8 mouse cellular contexts compared by ENCODE assay signal in genomic region chr16:4419546-4420297, GRCm38 (mm10). TPM values are rescaled to one million over a fixed set of nuclear protein-coding genes. Genes with fewer than 3 reads are reported as not detected.
DNase-seq lines count a peak whose midpoint lies in the region; ATAC-seq and TF ChIP-seq lines count a peak whose summit lies in the region.

No protein-coding gene starts in this region.

- TF ChIP-seq CTCF in layer of hippocampus, adult 2 months (conservative IDR thresholded peaks at IDR 0.05), result peak; percentile 47
- TF ChIP-seq CTCF in hindbrain, postnatal 0 days (IDR thresholded peaks at IDR 0.05; ENCODE audit: low read depth), result no peak
- peak; percentile 34; the same call in 1 of the 2 replicates for TF ChIP-seq CTCF in stomach, postnatal 0 days (IDR thresholded peaks at IDR 0.05; ENCODE audit: low read depth)

- H3K9me3 ChIP-seq in forebrain, embryonic 13.5 days (replicated peaks), result no peaks in the 10 kb centered on the region
- no peaks in the 10 kb centered on the region for H3K9me3 ChIP-seq in hindbrain, postnatal 0 days (ENCODE audit: low read length)
- no peaks in the 10 kb centered on the region for H3K9me3 ChIP-seq in limb, embryonic 15.5 days
- no peaks in the 10 kb centered on the region for H3K9me3 ChIP-seq in midbrain, embryonic 14.5 days (ENCODE audit: control insufficient read depth, low read length)
- no peaks in the 10 kb centered on the region for H3K9me3 ChIP-seq in stomach, postnatal 0 days (ENCODE audit: control insufficient read depth, low read length)

- H3K4me3 ChIP-seq in layer of hippocampus, adult 2 months, result peak overlapping the region; percentile 94
- H3K4me3 ChIP-seq in forebrain, embryonic 13.5 days, result peak overlapping the region; percentile 79
- peak overlapping the region; percentile 84 for H3K4me3 ChIP-seq in hindbrain, postnatal 0 days (ENCODE audit: low read length)
- H3K4me3 ChIP-seq in limb, embryonic 15.5 days, result peak overlapping the region; percentile 88
- peak overlapping the region; percentile 83 for H3K4me3 ChIP-seq in midbrain, embryonic 14.5 days (replicated peaks; ENCODE audit: low read depth, low read length)
- peak overlapping the region; percentile 81 for H3K4me3 ChIP-seq in stomach, postnatal 0 days (ENCODE audit: low read depth, low read length)

- peak; percentile 88 for ATAC-seq in forebrain, embryonic 13.5 days
- ATAC-seq in hindbrain, postnatal 0 days, result peak; percentile 81
- ATAC-seq in limb, embryonic 15.5 days (ENCODE audit: insufficient number of reproducible peaks, low FRiP score, low TSS enrichment, low read depth), result peak; percentile 79
- peak; percentile 84 for ATAC-seq in midbrain, embryonic 14.5 days (ENCODE audit: low FRiP score, low TSS enrichment)
- ATAC-seq in stomach, postnatal 0 days (ENCODE audit: low FRiP score, low TSS enrichment), result peak; percentile 79

- under 1% methylated on average over 82 of the region's 85 CpGs for WGBS in forebrain, embryonic 13.5 days
- WGBS in hindbrain, postnatal 0 days, result 2% methylated on average over 84 of the region's 85 CpGs
- under 1% methylated on average over 84 of the region's 85 CpGs for WGBS in limb, embryonic 15.5 days
- under 1% methylated on average over 84 of the region's 85 CpGs for WGBS in midbrain, embryonic 14.5 days
- WGBS in stomach, postnatal 0 days, result under 1% methylated on average over 66 of the region's 85 CpGs

- peak overlapping the region; percentile 99 for H3K27ac ChIP-seq in layer of hippocampus, adult 2 months
- peak overlapping the region; percentile 66 for H3K27ac ChIP-seq in forebrain, embryonic 13.5 days
- H3K27ac ChIP-seq in hindbrain, postnatal 0 days, result peak overlapping the region; percentile 87
- H3K27ac ChIP-seq in limb, embryonic 15.5 days, result peak overlapping the region; percentile 84
- peak overlapping the region; percentile 83 for H3K27ac ChIP-seq in midbrain, embryonic 14.5 days (replicated peaks; ENCODE audit: low read depth, low read length)
- H3K27ac ChIP-seq in stomach, postnatal 0 days (replicated peaks), result peak overlapping the region; percentile 91

- DNase-seq in layer of hippocampus, adult 2 months (ENCODE audit: low spot score in 2 of 2), result peak in 1 of 2 experiments; percentile 37
- DNase-seq in layer of hippocampus, adult 9-10 months (ENCODE audit: low spot score), result no peak
- DNase-seq in c-Kit-negative CD71-positive TER-119-positive erythroid progenitor cells, embryonic 14.5 days (ENCODE audit: low read depth, low spot score), result peak; percentile 6
- peak; percentile 62 for DNase-seq in hindbrain, postnatal 0 days (ENCODE audit: low spot score)
- peak; percentile 74 for DNase-seq in midbrain, embryonic 14.5 days
- DNase-seq in stomach, postnatal 0 days (ENCODE audit: low spot score), result no peak

- H3K4me2 ChIP-seq in forebrain, embryonic 13.5 days, result peak overlapping the region; percentile 98
- H3K4me2 ChIP-seq in hindbrain, postnatal 0 days (ENCODE audit: low read depth, low read length), result peak overlapping the region; percentile 90
- peak overlapping the region; percentile 95 for H3K4me2 ChIP-seq in limb, embryonic 15.5 days
- H3K4me2 ChIP-seq in midbrain, embryonic 14.5 days (ENCODE audit: low read length), result peak overlapping the region; percentile 83
- H3K4me2 ChIP-seq in stomach, postnatal 0 days (replicated peaks; ENCODE audit: low read depth), result peak overlapping the region; percentile 95

- H3K9ac ChIP-seq in forebrain, embryonic 13.5 days, result peak overlapping the region; percentile 82
- peak overlapping the region; percentile 87 for H3K9ac ChIP-seq in hindbrain, postnatal 0 days (replicated peaks; ENCODE audit: low read length)
- peak overlapping the region; percentile 73 for H3K9ac ChIP-seq in limb, embryonic 15.5 days
- peak overlapping the region; percentile 80 for H3K9ac ChIP-seq in midbrain, embryonic 14.5 days (replicated peaks; ENCODE audit: low read length)
- peak overlapping the region; percentile 84 for H3K9ac ChIP-seq in stomach, postnatal 0 days (ENCODE audit: low read length)

- TF ChIP-seq EP300 in stomach, postnatal 0 days (optimal IDR thresholded peaks at IDR 0.05), result no peak

- peaks cover 41% of the 10 kb centered on the region for H3K4me1 ChIP-seq in forebrain, embryonic 13.5 days
- peaks cover 34% of the 10 kb centered on the region for H3K4me1 ChIP-seq in hindbrain, postnatal 0 days (ENCODE audit: insufficient read depth, low read length)
- peaks cover 28% of the 10 kb centered on the region for H3K4me1 ChIP-seq in limb, embryonic 15.5 days
- peaks cover 43% of the 10 kb centered on the region for H3K4me1 ChIP-seq in midbrain, embryonic 14.5 days (ENCODE audit: control insufficient read depth, insufficient read depth, low read length)
- peaks cover 3% of the 10 kb centered on the region for H3K4me1 ChIP-seq in stomach, postnatal 0 days (replicated peaks; ENCODE audit: control insufficient read depth, insufficient read depth)

- no peaks in the 10 kb centered on the region for H3K36me3 ChIP-seq in forebrain, embryonic 13.5 days (ENCODE audit: poor library complexity, severe bottlenecking)
- H3K36me3 ChIP-seq in hindbrain, postnatal 0 days (ENCODE audit: insufficient read depth, low read length), result no peaks in the 10 kb centered on the region
- H3K36me3 ChIP-seq in limb, embryonic 15.5 days, result no peaks in the 10 kb centered on the region
- no peaks in the 10 kb centered on the region for H3K36me3 ChIP-seq in midbrain, embryonic 14.5 days (ENCODE audit: control insufficient read depth, insufficient read depth, low read length)
- no peaks in the 10 kb centered on the region for H3K36me3 ChIP-seq in stomach, postnatal 0 days (ENCODE audit: control insufficient read depth, insufficient read depth, low read length)

- peaks cover 20% of the 10 kb centered on the region for H3K27me3 ChIP-seq in forebrain, embryonic 13.5 days
- no peaks in the 10 kb centered on the region; the same call in 1 of the 2 replicates for H3K27me3 ChIP-seq in hindbrain, postnatal 0 days (ENCODE audit: insufficient read depth, low read length)
- peaks cover 11% of the 10 kb centered on the region; the same call in 1 of the 2 replicates for H3K27me3 ChIP-seq in limb, embryonic 15.5 days
- H3K27me3 ChIP-seq in midbrain, embryonic 14.5 days (ENCODE audit: control insufficient read depth, insufficient read depth, low read length), result 0 out of 2 replicates have a peak, but pooled peaks cover 8% of the 10 kb centered on the region
- H3K27me3 ChIP-seq in stomach, postnatal 0 days (ENCODE audit: control insufficient read depth, insufficient read depth, low read length), result no peaks in the 10 kb centered on the region

RNA-seq across cellular contexts. Expression of gene Adcy9, which starts 0.6 kb away (rescaled TPM):
- total RNA-seq in layer of hippocampus, adult 2 months (2021), result 100 to 1,000 TPM; 104 to 109 TPM
- polyA plus RNA-seq in forebrain, embryonic 13.5 days (2015; fragmentation: Nextera tagmentation; extraction: Ambion mirVana), result 1.0 and 1.3 TPM in 2 replicates
- total RNA-seq in hindbrain, postnatal 0 days (2014; rRNA removed), result 27.7 and 31.6 TPM in 2 replicates
- polyA plus RNA-seq in hindbrain, postnatal 0 days (2015; fragmentation: Nextera tagmentation; extraction: Ambion mirVana), result 4.0 and 4.3 TPM in 2 replicates
- polyA plus RNA-seq in limb, embryonic 15.5 days (2015; fragmentation: Nextera tagmentation; extraction: Ambion mirVana), result 1.4 and 1.6 TPM in 2 replicates
- 5.3 and 5.8 TPM in 2 replicates for polyA plus RNA-seq in midbrain, embryonic 14.5 days (2014; fragmentation: Nextera tagmentation; extraction: Ambion mirVana)
- polyA plus RNA-seq in stomach, postnatal 0 days (2015; fragmentation: Nextera tagmentation; extraction: Ambion mirVana), result 1.2 and 1.3 TPM in 2 replicates

Comparison
In these comparisons a context has a peak if more than half of its experiments do, and no peak if none do; other contexts are left out.
1. DNase-seq: peak in c-Kit-negative CD71-positive TER-119-positive erythroid progenitor cells, embryonic 14.5 days (single experiment), hindbrain, postnatal 0 days (single experiment) and midbrain, embryonic 14.5 days (single experiment); none in layer of hippocampus, adult 9-10 months (single experiment) and stomach, postnatal 0 days (single experiment).
2. Peak in every context shown above with its lines, with median percentiles within 50 percentile points of each other: H3K27ac ChIP-seq, H3K4me3 ChIP-seq, ATAC-seq, H3K4me2 ChIP-seq and H3K9ac ChIP-seq.